Mouse (Mus musculus) kidney, adult 8-10 months (tissue): Measurements from ENCODE around the gene Apoa1.

Experiments used
- DNase-seq, 2 experiments: peaks; one replicate each; pipeline ENCODE4 v3.0.0; 2022

Gene Apoa1

GRCm38 (mm10) chr9:46216744-46217470 is 11.5 kb upstream of the Apoa1 start:
- no peak for DNase-seq

GRCm38 (mm10) chr9:46218176-46218575 is 10.2 kb upstream of the Apoa1 start:
- DNase-seq: no peak

DNA sequence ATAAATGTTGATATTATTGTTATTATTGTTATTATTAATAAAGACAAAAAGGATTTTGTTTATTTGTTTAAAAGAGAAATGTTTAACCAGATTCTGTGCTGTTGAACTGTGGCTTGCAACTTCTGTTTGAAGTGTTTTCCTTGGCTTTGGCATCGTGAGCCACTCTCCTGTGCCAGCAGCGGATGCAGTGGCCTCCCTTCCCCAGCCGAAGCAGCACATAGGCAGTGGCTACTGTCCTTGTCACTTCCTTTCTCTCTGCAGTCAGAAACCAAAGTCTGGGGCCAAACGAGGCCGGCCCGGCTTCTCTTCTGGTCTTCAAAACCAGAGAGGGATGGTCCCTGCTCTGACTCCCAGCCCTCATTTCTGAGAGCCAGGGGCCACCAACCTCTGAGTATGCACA is 5.3 kb upstream of the Apoa1 start:
- DNase-seq: peak in 1 of 2 experiments; percentile 25

DNA sequence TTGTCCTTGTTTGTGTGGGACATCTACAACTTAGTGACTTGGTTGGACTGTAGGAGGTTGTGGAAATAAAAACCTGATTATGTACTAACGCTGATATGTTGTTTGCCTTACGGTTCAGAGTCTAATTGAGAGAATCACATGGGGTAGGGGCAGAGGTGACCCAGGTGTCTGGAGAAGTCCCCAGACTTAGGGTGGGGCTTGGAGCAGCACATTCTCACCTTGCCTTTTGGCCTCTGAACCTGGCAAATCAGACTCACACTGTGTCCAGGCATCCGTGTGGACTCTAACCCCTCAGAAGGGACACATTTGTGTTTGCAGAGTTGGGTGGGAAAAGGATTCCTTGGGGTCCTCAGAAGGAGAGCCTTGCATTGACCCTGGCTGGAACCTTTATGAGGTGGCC is 4.3 kb upstream of the Apoa1 start:
- DNase-seq: no peak

DNA sequence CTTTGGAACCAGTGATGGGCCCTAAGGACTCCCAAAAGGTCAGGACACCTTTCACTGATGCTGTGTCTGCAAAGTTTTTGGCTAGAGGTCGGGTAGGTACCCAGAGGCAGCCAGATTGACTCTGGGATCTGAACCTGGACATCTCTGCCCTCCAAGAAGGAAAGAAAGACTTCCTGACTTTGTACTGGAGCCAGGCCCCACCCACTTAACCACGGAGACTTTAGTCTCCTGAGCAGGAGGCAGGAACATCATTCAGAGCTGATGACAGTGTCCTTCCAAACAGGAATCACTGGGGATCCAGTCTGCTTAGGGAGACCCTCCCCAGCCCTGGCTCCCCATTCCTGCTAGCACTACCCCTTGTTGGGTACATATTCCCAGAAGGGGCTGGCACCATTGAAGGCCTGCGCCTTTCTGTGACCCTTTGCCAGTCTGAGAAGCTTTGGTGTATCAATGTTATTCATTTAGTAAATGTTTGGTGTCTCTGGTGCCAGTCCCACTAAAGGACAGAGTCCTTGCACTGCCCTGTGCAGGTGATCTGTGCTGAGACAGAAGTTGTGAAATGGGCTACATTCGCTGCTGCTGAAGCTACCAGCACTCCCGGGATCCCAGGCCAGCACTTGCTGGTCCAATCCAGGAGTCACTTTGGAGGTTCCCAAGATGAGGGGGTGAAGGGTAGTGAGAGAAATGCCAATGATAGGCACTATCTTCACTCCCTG is 3.3 kb upstream of the Apoa1 start:
- peak in 1 of 2 experiments; percentile 41 for DNase-seq

GRCm38 (mm10) chr9:46227064-46227614 is 1.2 kb upstream of the Apoa1 start:
- DNase-seq: no peak

- DNase-seq: peak; percentile 90 to 91
Measured at GRCm38 (mm10) chr9:46229573-46230449, 1.4 kb downstream of the Apoa1 start.

- DNase-seq: no peak
Measured at GRCm38 (mm10) chr9:46230450-46230975, 2.1 kb downstream of the Apoa1 start.

DNA sequence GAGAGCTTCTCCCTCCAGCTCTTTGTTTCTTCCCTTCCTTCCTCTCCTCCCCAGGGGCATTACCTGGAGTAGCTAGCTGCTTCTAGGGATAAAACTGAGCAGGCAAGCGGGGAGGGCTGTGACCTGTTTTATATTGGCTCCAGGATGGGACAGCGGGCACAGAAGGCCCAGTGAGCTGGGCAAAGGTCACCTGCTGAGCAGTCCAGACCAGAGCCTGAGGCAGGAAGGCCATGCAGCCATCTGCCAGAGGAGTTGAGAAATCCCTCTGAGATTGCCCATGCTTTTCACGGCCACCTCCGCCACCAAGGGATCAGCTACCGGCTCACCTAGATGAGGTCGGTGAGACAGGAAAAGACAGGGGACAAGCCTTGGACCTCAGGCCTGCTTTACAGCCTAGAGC is 6.8 kb downstream of the Apoa1 start:
- DNase-seq: peak; percentile 69 to 70

GRCm38 (mm10) chr9:46235596-46235648 is 7.0 kb downstream of the Apoa1 start, which contains the start of gene Apoc3:
Apoc3 (minus strand) TSS chr9:46235636.
- no peak for DNase-seq

- DNase-seq: peak in 1 of 2 experiments; percentile 51
Measured at GRCm38 (mm10) chr9:46235649-46236048, 7.3 kb downstream of the Apoa1 start.

GRCm38 (mm10) chr9:46238850-46239249 is 10.5 kb downstream of the Apoa1 start:
- DNase-seq: no peak

DNA sequence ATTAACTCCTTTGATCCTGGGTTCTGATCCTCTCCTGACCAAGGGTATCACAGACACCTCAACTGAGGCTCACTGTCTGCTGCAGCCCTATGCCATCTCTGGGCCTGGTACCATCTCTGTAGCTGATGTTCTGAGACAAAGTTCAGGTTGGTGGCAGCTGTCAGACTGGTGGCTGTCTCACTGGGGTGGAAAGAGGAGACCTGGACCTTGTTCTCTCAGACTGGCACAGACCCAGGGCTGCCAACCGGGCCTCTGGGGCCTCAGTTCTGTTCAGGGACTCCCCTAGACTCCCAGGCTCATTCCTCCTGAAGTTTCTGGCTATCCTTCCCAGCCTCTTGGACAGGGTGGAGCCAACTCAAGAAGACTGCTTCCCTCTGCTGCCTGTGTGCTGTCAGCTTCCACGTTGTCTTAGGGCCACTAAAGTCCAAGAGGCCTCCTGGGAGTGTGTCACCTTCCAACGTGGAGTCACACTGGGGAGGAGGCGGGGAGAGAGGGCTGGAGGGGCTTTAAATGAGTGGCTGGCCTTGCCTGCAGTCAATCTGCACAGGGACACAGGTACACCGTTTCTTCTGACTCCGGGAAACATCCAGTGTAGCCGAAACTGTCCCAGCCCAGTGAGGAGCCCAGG is 12.3 kb downstream of the Apoa1 start, which contains the start of gene Apoa4:
Gene Apoa4, plus strand, starts transcription at position 171 of the 628 bp plus-strand sequence.
- peak in 1 of 2 experiments; percentile 41 for DNase-seq

DNA sequence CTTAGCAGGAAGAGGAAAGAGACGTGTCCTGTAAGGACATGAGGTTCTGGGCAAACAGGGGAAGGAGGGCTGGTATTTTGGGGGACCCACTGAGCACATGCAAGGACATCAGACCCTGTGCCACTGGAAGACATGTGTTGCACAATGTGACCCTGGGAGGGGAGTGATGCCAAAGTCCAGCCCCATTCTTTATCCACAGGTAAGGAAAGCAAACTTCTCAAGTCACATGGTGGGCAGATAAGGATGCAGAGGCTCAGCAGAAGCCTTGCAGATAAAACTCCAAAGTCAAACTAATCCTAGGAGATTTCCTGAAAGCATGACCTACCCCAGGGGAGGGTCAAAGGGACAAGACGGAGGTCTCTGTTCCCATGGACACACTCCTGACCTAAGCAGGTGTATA is 13.4 kb downstream of the Apoa1 start:
- no peak for DNase-seq

DNA sequence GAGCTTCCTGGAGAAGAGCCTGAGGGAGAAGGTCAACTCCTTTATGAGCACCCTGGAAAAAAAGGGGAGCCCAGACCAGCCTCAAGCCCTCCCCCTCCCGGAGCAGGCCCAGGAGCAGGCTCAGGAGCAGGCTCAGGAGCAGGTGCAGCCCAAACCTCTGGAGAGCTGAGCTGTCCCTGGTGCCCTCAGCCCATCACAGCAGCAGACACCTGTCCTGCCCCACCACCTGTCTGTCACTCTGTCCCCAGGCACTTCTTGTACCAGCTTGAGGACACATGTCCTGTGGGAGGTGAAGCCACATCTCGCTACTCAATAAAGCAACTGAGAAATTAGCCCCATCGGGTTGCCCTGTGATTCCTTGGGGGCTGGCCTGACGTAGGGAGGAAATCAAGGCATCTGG is 14.7 kb downstream of the Apoa1 start:
- DNase-seq: no peak

DNA sequence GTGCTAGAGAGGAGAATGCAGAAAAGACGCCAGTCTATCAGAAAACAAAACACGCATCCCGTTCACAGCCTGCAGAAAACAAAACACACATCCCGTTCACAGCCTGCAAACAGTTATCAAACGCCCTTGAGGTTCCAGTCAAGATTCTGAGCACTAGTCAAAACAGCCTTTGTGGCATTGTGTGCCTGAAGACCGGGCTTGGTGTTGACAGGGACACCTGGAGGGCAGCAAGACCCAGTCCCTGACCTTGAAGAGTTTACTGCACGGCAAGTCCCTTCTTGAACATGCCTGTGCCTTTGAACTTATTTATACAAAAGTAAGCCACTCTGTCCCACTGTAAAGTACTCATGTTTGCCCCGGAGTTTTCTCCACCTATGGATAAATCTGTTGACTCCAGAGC is 15.2 kb downstream of the Apoa1 start:
- no peak for DNase-seq

DNA sequence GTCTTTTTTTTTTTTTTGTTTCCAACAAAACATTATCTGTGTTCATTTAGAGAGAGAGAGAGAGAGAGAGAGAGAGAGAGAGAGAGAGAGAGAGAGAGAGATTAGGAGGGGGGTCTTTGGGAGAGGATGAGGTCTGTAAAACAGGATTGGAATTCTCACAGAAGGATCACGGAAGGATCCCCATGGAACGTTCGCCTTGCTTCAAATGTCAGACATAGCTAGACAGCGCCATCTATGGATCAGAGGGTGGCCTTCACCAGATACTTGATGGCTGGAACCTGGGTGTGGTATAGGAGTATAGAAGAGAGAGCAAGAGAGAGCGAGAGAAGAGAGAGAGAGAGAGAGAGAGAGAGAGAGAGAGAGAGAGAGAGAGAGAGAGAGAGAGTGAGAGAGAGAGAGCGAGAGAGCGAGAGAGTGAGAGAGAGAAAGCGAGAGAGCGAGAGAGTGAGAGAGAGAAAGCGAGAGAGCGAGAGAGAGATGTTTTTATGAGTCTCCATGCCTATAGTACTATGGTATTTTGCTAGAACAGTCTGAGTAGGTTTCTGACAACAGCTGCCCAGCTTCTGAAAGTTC is 18.5 kb downstream of the Apoa1 start:
- DNase-seq: peak; percentile 29 to 69

DNA sequence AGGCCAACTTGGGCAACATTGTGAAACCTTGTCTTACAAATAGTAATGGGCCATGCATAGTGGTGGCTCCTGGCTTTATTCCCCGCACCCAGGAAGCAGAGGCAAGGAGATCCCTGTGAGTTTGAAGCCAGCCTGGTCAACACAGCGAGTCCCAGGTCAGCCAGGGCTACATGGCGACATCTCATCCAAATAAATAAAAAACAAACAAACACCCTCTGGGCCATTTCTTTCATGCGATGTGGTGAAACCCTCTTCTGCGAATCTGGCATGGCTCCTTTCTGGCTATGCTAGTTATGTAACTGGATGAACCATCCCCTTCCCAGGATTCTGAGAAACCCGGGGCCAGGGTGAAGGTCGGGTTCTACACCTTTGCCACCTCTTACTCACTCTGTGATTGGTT is 27.8 kb downstream of the Apoa1 start:
- DNase-seq: no peak

GRCm38 (mm10) chr9:46256658-46257385 is 28.4 kb downstream of the Apoa1 start:
- DNase-seq: no peak

DNA sequence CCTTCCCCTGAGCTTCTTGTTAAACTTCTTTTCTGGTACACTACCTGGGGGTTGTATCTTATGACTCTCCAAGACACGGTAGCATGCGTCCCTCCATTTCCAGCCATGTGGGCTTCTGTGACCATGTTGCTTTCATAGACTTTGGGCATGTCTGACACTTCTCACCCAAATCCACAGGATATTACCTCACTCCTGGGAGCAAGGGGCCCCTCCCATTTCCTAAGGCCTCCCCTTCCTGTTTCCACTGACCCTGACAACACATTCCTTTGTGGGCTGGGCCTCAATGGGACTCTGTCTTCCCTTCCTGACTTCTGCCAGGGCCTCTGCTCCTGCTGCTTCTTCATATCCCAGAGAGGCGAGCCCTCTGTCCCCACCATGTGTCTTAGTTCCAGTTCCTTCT is 29.2 kb downstream of the Apoa1 start:
- DNase-seq: no peak

DNA sequence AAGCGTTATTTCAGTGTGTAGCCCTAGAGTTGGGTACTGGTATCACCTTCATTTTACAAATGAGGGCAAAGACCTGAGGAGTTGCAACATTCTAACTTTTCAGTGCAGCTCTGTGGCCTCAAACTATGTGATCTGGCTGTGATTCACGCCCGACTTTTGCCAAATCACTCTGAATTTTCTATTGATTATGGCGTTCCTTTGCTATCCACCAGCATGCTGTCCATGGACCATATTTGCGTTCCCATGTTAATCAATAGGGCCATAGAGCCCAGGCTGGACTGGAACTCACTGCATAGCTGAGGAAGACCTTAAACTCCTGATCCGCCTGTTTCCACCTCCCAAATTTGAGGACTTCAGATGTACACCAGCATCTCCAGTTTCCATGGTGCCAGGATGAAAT is 30.7 kb downstream of the Apoa1 start:
- DNase-seq: no peak

GRCm38 (mm10) chr9:46261131-46261530 is 32.8 kb downstream of the Apoa1 start:
- DNase-seq: peak in 1 of 2 experiments; percentile 32
